Comparison of ENCODE assay signal across 31 mouse cellular contexts in the genomic region with DNA sequence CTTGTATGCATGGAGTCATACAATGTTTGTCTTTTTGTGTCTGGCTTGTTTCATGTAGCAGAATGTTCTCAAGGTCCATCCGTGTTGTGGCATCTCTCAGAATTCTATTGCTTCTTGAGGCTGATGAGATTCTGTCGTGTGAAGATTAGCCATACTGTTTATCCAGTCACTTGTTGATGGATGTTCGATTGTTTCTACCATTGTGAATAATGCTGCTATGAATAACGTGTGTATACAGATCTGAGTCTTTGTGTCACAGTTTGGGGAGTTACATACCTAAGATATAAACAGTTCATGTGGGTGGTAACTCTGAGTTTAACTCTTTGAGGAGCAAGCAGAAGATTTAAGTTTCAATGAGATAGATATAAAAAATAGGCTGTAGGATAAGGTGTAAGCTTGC.
"Had no signal": no experiment of that assay in that cellular context is flagged by ENCODE, and none has a peak within 500 bp of the region (broad histone marks: within the 10 kb centered on the region; RNA-seq: fewer than 3 reads in every experiment).

No protein-coding gene starts in this region.

- H3K9ac ChIP-seq: limb, embryonic 12.5 days; limb, embryonic 13.5 days; limb, embryonic 15.5 days; liver, embryonic 12.5 days; liver, embryonic 13.5 days; liver, embryonic 14.5 days; liver, embryonic 15.5 days; liver, postnatal 0 days; lung, embryonic 14.5 days; lung, embryonic 15.5 days; midbrain, embryonic 12.5 days; midbrain, embryonic 13.5 days; midbrain, embryonic 15.5 days; neural tube, embryonic 12.5 days; neural tube, embryonic 13.5 days had no signal

- H3K27me3 ChIP-seq: limb, embryonic 12.5 days; limb, embryonic 13.5 days; limb, embryonic 15.5 days; liver, embryonic 12.5 days; liver, embryonic 13.5 days; liver, embryonic 15.5 days; lung, embryonic 15.5 days; megakaryocyte, embryonic 14.5 days; midbrain, embryonic 12.5 days; midbrain, embryonic 13.5 days; midbrain, embryonic 15.5 days; neural tube, embryonic 12.5 days; neural tube, embryonic 13.5 days had no signal

- H3K27ac ChIP-seq: limb, embryonic 10.5 days; limb, embryonic 12.5 days; limb, embryonic 13.5 days; limb, embryonic 15.5 days; liver, embryonic 12.5 days; liver, embryonic 13.5 days; liver, embryonic 14.5 days; liver, embryonic 15.5 days; lung, embryonic 15.5 days; macrophage; midbrain, embryonic 10.5 days; midbrain, embryonic 12.5 days; midbrain, embryonic 13.5 days; midbrain, embryonic 15.5 days; neural tube, embryonic 12.5 days; neural tube, embryonic 13.5 days had no signal

- H3K4me2 ChIP-seq: limb, embryonic 12.5 days; limb, embryonic 13.5 days; limb, embryonic 15.5 days; liver, embryonic 11.5 days; liver, embryonic 12.5 days; liver, embryonic 13.5 days; liver, embryonic 15.5 days; lung, embryonic 14.5 days; lung, embryonic 15.5 days; midbrain, embryonic 11.5 days; midbrain, embryonic 12.5 days; midbrain, embryonic 13.5 days; midbrain, embryonic 15.5 days; neural tube, embryonic 12.5 days; neural tube, embryonic 13.5 days had no signal

- DNase-seq: left cerebral cortex, postnatal 4 days; liver; liver, embryonic 13.5 days; liver, postnatal 0 days; lung, adult 18-20 months; lung, adult 2 months; lung, embryonic 14.5 days; lung, postnatal 10 days; lung, postnatal 36 days; lung, postnatal 4 days; midbrain, embryonic 14.5 days had no signal

- H3K4me1 ChIP-seq: limb, embryonic 10.5 days; limb, embryonic 12.5 days; lung, embryonic 15.5 days; midbrain, embryonic 10.5 days; midbrain, embryonic 12.5 days; midbrain, embryonic 13.5 days; midbrain, embryonic 15.5 days; neural tube, embryonic 12.5 days; neural tube, embryonic 13.5 days had no signal

- H3K4me3 ChIP-seq: limb, embryonic 10.5 days; limb, embryonic 12.5 days; limb, embryonic 13.5 days; limb, embryonic 15.5 days; liver, embryonic 12.5 days; liver, embryonic 13.5 days; liver, embryonic 15.5 days; lung, embryonic 15.5 days; megakaryocyte, embryonic 14.5 days; midbrain, embryonic 10.5 days; midbrain, embryonic 12.5 days; midbrain, embryonic 13.5 days; midbrain, embryonic 15.5 days; myocyte; neural tube, embryonic 12.5 days; neural tube, embryonic 13.5 days had no signal

- H3K9me3 ChIP-seq: limb, embryonic 10.5 days; limb, embryonic 12.5 days; limb, embryonic 13.5 days; limb, embryonic 15.5 days; liver, embryonic 12.5 days; liver, embryonic 13.5 days; liver, embryonic 15.5 days; lung, embryonic 15.5 days; megakaryocyte, embryonic 14.5 days; midbrain, embryonic 10.5 days; midbrain, embryonic 12.5 days; midbrain, embryonic 13.5 days; midbrain, embryonic 15.5 days; neural tube, embryonic 12.5 days; neural tube, embryonic 13.5 days had no signal

- H3K36me3 ChIP-seq: liver, embryonic 12.5 days; liver, embryonic 15.5 days; lung, embryonic 15.5 days; midbrain, embryonic 15.5 days had no signal

- ATAC-seq: liver, embryonic 12.5 days; liver, postnatal 0 days; midbrain, embryonic 13.5 days; midbrain, embryonic 15.5 days; midbrain, embryonic 16.5 days had no signal
